Mouse (Mus musculus): Measurements from ENCODE around the gene Zbtb18.

Gene Zbtb18

DNA sequence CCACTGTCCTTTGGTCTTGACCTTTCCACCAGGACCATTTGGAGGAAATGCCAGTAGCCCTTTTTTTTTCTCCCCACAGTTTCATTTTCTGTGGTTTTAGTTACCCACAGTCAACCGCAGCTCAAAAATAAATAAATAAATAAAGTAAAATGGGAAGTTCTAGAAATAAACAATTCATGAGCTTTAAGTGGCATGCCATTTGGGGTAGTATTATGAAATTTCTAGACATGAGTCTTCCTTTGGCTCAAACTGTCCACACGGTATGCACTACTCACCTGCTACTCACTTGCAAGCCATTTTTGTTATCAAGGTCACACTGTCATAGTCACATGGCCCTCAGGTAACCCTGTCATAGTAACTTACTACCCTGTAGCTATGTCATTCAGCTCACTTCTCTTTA lies 41.5 kb downstream of the Zbtb18 start:
- DNase-seq (ENCODE audit: low spot score in 2 of 2), result no peak

DNA sequence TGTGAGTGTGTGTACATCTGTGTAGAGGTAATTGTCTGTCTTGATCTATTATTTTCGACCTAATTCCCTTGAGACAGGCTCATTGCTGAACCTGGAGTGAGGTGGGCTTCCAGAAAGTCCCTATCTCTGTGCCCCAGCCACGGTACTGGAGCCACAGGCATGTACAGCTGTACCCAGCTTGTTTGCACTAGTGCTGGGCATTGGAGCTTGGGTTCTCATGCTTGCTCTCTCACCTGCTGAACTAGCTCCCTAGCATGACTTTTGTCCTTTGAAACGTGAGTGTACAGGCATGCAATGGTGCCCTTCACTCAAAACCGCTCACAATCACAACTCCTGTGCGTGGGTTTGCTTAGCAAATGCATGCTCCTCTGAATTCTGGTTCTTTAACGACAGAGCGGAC lies 42.1 kb downstream of the Zbtb18 start:
- peak in 1 of 2 experiments; percentile 59 for DNase-seq (ENCODE audit: low spot score in 2 of 2)

DNA sequence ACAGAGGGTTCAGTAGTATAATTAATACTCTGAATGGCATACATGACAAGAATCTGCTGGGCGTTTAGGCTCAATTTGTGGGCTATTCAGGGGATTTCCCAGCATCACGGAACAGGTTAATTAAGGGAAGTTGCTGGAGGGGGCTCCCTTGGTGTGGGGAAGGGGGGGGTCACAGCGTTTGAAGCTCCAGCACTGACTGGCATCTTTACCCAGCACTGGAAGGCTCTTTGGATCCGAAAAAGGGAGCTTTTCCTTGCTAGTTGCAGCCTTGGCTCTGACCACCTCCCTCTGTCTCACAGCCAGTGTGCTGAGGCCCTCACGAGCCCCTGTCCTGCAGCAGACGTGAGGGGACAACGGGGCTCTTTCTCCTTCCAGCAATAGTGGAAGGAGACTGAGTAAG lies 42.5 kb downstream of the Zbtb18 start:
- peak in 1 of 2 experiments; percentile 59 for DNase-seq (ENCODE audit: low spot score in 2 of 2)

DNA sequence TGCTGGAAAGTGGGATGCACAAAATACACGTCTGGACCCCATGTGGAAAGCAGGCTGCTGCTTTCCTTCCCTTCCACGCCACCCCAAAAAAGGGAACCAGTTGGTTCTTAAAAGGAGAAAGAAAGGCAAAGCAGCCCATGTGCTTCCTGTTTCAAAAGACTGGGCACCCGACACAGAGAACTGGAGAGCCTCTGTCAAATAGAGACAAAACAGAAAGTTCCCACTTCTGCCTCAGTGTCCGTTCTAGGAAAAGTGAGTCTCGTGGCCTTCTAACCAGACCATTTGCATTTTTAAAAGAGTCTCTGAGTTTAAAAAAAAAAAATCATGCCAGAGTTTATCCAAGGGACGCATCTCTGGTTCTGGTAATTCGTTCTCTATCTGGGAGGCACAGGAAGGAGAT lies 47.7 kb downstream of the Zbtb18 start:
- DNase-seq (ENCODE audit: low spot score in 2 of 2), result peak; percentile 46 to 64

DNA sequence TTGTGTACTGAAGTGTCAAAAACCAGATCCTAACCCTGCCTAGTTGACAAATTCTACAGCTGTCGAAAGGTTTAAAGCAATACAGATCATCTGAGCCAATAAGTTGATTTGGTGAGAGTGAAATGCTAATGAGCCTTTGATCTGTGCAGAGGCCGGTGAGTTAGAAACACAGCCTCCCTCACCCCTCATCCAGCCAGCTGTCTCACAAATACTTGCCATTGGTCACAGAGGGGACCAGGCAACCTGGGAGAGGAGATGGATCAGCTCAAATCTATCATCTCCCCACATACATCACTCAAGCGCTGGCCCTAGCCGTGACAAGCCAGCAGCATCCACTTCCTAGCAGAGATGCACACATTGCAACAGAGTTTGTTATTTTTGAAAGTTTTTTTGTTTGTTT lies 48.7 kb downstream of the Zbtb18 start:
- no peak for DNase-seq (ENCODE audit: low spot score in 2 of 2)

DNA sequence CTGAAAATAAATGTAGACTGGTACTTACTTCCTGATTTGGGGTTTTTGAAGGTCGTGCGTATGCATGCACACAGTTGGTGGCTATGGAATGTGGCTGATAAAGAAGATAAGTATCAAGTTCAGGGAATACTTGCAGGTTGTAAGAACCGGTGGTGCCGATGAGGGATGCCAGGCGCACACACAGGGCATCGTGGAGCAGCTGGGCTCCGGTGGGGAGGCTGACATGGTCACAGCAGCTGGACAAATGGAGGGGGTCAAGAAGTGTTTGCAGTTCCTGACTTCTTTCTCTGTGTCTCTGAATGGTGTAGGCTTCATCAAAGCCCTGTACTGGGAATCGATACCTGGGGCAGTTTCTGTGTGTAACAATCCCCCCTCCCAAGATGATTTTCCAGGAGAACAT lies 49.1 kb downstream of the Zbtb18 start:
- DNase-seq (ENCODE audit: low spot score in 2 of 2), result no peak

DNA sequence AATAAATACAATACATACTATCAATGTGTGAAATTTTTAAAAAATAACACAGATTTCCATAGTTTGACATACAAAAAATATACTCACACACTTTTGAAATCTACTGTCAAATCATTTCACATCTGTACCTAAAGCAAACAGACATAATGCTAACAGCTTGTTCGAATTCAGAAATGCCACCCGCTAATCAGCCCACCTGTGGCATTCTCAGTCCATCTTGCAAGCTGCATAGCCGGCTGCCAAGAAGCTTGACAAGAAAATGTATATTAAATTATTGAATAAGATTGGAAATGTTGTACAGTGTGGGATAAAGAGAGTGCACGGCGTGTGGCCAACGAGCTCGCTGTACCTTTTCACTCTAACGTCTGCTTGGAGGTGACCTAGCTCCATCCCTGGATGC lies 52.2 kb downstream of the Zbtb18 start:
- DNase-seq (ENCODE audit: low spot score in 2 of 2), result no peak

DNA sequence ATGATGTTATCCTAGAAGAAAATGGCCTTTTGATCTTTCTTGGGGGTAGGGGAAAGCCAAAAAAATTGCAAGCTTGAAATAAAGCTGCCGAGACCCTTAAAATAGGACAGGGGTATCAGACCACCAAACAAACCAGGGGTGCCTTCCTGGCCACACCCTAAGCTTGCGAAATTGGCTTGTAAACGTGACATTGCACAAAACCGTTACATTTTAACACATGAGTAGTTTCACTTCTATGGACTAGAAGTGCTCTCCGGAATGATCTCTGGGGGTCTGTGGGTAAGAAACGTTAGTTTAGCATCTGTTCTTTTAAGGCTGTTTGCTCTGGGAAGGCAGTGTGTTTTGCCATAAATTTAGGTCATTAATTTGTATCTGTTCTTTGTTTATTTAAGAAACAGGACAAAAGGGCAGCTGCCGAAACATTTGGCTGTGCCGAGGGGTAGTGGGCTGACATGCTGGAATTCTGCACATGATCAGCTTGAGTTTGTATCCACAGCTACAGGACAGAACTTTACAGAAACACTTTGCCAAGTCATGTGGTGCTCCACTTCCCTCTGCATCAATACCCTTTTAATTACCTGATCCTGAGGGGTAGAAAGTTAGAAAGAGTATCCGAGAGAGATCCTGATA lies 52.9 kb downstream of the Zbtb18 start:
- DNase-seq (ENCODE audit: low spot score in 2 of 2), result no peak
